Mouse (Mus musculus) CH12.LX (cell line): ENCODE results near the gene St8sia1.

Experiments
- CTCF ChIP-seq, 2 experiments: IDR thresholded peaks in 1 of 2; conservative IDR thresholded peaks in 1 of 2; 2 replicates each; pipeline ENCODE4 v1.5.1; 2011 to 2012; ENCODE audit warnings: low read depth in 2 of 2, low read length in 2 of 2, improper control_type of control experiment in 1 of 2, inconsistent platforms in 1 of 2, mild to moderate bottlenecking in 1 of 2, moderate library complexity in 1 of 2
- EP300 ChIP-seq: IDR thresholded peaks from 2 replicates; pipeline ENCODE4 v1.6.1; 2011; ENCODE audit warnings: low read length, improper control_type of control experiment
- HCFC1 ChIP-seq: IDR thresholded peaks from 2 replicates; pipeline ENCODE4 v1.6.1; 2012; ENCODE audit warnings: low read depth, mild to moderate bottlenecking, inconsistent platforms, low read length, improper control_type of control experiment
- MAFK ChIP-seq: IDR thresholded peaks from 2 replicates; pipeline ENCODE4 v1.6.1; 2011; ENCODE audit warnings: low read length, improper control_type of control experiment; ENCODE audit not compliant: insufficient replicate concordance
- MAX ChIP-seq: IDR thresholded peaks from 2 replicates; pipeline ENCODE4 v1.6.1; 2011; ENCODE audit warnings: low read length, improper control_type of control experiment
- MAZ ChIP-seq: IDR thresholded peaks from 2 replicates; pipeline ENCODE4 v1.6.1; 2012; ENCODE audit warnings: low read depth, mild to moderate bottlenecking, inconsistent platforms, low read length, improper control_type of control experiment, moderate library complexity
- MYC ChIP-seq: IDR thresholded peaks from 2 replicates; pipeline ENCODE4 v1.6.1; 2011; ENCODE audit warnings: low read depth, mild to moderate bottlenecking, improper control_type of control experiment, low read length
- NELFE ChIP-seq: IDR thresholded peaks from 2 replicates; pipeline ENCODE4 v1.6.1; 2011; ENCODE audit warnings: low read depth, low read length, improper control_type of control experiment
- NRF1 ChIP-seq: IDR thresholded peaks from 2 replicates; pipeline ENCODE4 v1.6.1; 2014; ENCODE audit warnings: low read depth, mild to moderate bottlenecking, inconsistent platforms, low read length, improper control_type of control experiment, moderate library complexity
- POLR2A ChIP-seq: IDR thresholded peaks from 2 replicates; pipeline ENCODE4 v1.6.1; 2011; ENCODE audit warnings: low read depth, mild to moderate bottlenecking, improper control_type of control experiment, low read length
- SMC3 ChIP-seq: IDR thresholded peaks from 2 replicates; pipeline ENCODE4 v1.6.1; 2011; ENCODE audit warnings: low read depth, low read length, improper control_type of control experiment
- USF1 ChIP-seq: IDR thresholded peaks from 2 replicates; pipeline ENCODE4 v1.6.1; 2014; ENCODE audit warnings: low read depth, mild to moderate bottlenecking, inconsistent platforms, low read length, improper control_type of control experiment
- USF2 ChIP-seq: conservative IDR thresholded peaks from 2 replicates; pipeline ENCODE4 v1.6.1; 2011; ENCODE audit warnings: low read depth, low read length, improper control_type of control experiment
- ZNF384 ChIP-seq: IDR thresholded peaks from 2 replicates; pipeline ENCODE4 v1.6.1; 2012; ENCODE audit warnings: low read depth, low read length, improper control_type of control experiment, inconsistent platforms

GRCm38 (mm10) chr6:142973289-142973688 lies 9.0 kb upstream of the St8sia1 start:
- TF ChIP-seq CTCF (conservative IDR thresholded peaks at IDR 0.05 in 1 of 2, IDR thresholded peaks at IDR 0.05 in 1 of 2; ENCODE audit: low read depth in 2 of 2, low read length in 2 of 2) = no peak
- TF ChIP-seq POLR2A = no peak
- TF ChIP-seq NELFE = no peak
- no peak for TF ChIP-seq SMC3
- TF ChIP-seq EP300 = no peak
- TF ChIP-seq MAFK = no peak
- no peak for TF ChIP-seq HCFC1
- TF ChIP-seq USF2 = no peak
- no peak for TF ChIP-seq USF1
- TF ChIP-seq MYC = no peak
- no peak for TF ChIP-seq MAX
- TF ChIP-seq ZNF384 = no peak
- TF ChIP-seq NRF1 = no peak
- TF ChIP-seq MAZ = no peak
